Mouse (Mus musculus) common myeloid progenitor, adult 5-6 weeks (primary cell): ENCODE measurements around the gene Dclk1. TPM values are rescaled to one million over a fixed set of nuclear protein-coding genes. Genes with fewer than 3 reads are reported as not detected.

ENCODE experiments used
- ATAC-seq: replicated peaks from 2 replicates; pipeline ENCODE4 v1.8.0; 2016; ENCODE audit warnings: low read depth, mild to moderate bottlenecking, moderate TSS enrichment, inconsistent platforms; ENCODE audit not compliant: poor library complexity, severe bottlenecking
- total RNA-seq: library from RNA; stranded (forward); fragments of 200-1000, 187-1606 nt; gene quantifications from 2 replicates; pipeline ENCODE4 v1.2.3, GENCODE M21; 2017

Gene Dclk1
- total RNA-seq, 1 experiment from 2014 or later = not detected

DNA sequence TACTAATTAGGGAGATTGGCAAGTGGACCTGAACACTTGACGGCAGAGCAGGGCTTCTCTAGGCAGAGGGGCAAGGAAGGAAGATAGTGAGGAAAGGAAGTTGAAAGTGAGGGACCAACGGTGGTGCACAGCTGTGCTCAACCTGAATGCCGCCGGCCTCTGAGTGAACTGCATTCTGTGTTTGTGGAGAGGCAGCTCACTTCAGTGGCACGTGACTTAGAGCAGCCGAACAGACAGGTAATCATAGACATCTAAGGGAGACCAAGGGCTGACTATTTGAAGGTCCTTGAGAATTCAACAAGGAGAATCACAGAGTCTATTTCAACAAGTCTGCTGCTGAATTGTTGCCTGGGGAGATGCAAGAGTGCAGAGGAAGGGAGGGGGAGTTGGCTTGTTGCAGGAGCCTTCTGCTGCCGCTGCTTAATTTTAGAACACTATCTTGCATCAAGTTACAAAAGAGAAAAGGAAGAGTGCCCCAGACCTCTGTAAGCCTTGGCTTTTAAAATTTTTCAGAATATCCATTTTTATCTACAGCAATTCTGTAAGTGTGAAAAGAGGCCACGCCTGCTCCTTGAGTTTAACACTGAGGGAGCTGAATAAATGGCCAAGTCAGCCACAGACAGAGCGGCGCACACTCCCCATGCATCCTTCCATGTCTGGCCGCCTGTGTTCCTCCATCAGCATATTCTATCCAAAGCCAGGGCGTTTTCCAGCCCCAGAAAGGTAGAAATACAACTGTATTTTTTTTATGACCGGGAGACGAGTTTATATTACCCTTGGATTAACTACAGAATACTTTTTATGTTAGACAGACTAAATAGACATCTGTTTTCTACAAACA, 289.3 kb downstream of the Dclk1 start:
- no peak for ATAC-seq

DNA sequence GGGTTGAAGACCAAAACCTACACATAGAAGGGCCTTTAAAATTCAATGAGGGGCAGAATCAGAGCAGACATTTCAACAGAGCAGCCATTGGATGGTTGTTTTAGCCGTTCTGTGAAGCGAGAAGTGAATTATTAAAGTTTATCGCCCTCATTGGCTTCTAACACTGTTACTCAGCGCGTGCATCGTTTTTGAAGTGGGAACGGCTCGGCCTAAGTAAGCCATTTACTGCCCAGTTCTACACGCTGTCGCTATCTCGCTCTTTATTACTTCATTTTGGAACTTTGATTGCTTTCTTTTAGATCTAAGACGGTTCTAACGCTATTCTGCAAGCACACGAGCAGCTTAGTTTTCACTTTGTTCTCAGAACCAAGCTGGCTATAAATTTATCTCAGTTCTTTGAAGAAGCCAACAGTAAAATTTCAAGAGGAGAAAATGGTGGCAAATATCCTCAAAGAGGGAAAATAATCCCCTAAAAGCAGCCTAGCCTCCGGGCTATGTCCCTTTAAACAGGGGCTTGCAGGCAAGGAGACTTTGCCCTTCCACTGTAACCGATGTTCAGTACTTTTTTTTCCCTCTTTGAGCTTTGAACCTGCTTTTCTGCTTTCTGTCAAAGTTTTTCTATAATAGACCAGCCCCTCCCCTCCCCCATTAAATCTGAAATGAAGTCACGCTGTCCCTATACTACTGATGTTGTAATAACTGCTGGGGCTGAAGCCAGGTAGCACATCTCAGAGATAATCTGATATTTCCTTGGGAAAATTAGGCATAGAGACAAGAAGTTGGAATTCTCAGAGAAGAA, 290.2 kb downstream of the Dclk1 start:
- ATAC-seq = no peak

DNA sequence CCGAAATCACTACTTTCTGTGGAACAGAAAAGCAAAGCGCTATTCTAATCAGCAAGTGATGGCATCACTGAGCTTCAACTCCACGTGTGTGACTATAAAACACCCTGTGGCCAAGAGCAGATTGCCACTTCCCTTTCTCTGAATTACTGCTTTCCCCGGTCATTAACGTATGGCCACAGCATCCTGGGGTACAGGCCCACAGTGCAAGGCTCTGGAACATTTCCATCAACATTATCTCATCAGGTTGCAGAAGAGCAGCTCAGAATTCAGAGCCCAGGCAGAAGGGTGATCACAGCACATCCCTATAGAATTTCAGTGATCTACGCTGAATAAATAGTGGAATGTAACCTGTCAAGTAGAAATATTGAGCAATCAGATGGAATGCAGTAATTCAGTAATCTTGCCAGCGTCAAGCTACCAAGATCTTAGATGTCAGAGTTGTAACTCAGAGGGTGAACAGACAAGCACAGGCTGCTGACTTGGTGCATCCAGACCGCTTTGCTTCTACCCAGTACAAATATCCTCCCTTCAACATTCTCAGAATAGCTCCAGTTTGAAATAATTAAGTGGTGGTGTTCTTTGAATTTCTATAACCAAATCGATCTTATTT, 293.5 kb downstream of the Dclk1 start:
- peak; percentile 94 for ATAC-seq

DNA sequence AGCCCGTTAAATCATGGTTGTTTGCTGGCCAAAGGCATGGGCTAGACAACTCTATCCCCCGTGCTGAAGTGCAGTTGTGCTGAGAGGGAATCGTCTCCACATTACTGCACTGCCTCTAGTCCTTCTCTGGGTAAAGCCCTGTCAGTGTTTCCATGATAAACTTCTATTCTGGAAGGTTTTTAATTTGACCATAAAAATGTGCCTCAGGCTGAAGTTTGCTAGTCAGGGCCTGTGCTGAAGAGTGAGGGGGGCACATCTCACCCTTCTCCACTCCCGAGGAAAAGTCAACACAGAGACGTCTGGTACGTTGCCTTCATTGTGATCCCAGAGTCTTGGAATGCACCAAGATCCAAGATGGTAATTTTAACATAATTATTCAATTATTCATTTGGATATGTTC, 294.7 kb downstream of the Dclk1 start:
- no peak for ATAC-seq

DNA sequence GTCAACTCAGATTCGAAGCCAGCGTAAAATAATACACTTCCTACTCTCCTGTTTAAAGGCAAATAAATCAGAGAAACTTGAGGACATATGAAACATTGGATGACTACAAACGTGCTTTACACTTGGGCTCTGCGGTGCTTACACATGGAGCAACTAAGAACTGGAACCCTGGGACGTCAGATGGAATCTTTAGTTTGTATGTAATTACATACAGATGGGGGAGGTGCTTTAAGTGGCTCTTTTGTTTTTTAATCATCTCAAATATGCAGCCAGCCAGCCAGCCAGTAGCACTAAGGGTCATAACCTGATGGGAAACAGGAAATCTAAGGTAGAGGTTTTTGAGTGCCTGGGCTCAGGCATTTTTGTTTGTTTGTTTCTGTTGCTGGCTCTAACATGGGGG, 295.6 kb downstream of the Dclk1 start:
- ATAC-seq = no peak

DNA sequence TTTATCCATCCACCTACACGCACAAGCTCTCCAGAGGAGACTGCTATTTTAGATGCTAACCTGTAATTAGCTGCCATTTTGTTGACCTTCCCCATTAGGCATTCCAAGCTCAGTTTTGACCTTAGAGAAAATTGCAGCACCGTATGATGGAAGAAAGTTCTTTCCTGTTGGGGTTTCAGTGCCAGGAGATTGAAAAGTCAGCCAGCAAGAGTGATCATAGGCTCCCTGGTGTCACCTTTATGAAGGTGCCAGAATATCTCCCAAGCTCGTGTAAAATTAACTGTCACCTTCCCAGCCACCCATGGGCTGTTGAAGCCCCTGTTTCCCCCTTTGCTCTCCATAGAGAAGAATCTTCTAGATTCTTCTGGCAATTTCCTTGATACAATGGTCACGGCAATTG, 297.2 kb downstream of the Dclk1 start:
- no peak for ATAC-seq

DNA sequence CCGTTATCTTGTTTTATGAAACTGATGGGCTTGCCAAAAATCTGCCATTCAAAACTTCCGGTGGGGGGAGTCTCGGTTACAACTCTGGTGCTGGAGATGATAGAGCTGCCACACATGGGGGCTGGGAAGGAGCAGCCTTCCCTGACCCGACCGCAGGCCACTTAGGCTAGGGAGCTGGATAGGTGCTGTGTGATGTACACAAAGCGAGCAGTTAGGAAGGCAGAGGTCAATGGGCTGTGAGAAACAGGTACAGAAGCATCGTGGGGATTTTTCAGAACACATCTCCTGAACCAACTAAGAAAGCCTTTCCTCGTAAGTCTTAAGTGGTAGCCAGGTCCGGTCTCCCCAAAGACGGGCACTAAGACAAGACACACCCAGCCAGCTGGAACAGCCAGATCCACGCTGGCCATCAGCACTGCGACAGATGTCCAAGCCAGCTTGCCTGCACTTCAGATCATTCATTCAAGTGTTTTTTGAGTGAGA, 297.7 kb downstream of the Dclk1 start:
- ATAC-seq = peak; percentile 60; the same call in 1 of the 2 replicates

DNA sequence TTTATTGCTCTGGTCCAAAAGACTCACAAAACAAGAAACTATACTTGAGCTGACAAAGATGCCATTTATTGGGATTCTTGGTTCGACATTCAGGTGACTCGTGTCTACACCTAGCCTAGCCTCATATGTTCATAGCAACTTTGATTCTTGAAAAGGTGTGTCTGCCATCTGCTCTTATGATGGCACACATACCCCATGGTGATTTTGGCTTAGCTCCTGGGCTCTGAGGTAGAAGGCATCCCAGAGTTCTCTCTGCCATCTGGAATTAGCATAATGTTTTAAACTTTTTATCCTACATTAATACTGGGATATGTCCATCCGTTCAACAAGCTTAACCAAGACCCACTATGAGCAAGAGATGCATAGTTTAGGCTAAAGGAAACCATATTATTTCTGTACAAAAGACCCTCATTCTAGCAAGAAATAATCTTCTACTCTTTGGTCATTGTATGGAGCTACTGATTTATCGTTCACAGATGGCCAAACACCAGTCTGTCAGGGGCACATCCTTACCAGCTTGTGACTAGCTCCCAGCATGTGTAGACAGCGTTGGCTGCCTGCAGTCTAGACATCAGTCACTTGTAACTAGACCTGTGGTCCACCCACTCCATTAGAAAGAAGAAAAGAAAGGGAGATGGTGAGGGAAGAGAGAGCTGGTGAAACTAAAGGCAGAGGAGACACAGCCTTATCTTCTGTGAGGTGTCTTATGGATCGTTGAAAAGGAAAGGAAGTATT, 298.4 kb downstream of the Dclk1 start:
- ATAC-seq = no peak

DNA sequence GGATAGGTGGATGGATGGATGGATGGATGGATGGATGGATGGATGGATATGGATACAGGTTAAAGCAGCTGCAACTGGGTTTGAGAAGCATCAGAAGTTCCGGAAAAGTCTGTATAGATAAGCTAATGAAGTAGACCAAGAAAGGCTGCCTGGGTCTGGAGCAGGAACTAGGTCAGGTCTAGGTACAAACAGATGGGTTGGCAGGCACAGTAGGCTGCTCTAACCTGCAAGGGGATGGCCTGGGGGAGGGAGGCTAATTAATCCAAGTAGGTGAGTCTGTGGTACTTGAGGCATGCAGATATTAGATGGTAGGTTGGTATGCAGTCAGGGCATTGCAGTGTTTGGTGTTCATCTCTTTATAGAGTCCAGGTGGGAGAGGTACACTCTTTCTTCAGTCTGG, 299.6 kb downstream of the Dclk1 start:
- no peak for ATAC-seq

DNA sequence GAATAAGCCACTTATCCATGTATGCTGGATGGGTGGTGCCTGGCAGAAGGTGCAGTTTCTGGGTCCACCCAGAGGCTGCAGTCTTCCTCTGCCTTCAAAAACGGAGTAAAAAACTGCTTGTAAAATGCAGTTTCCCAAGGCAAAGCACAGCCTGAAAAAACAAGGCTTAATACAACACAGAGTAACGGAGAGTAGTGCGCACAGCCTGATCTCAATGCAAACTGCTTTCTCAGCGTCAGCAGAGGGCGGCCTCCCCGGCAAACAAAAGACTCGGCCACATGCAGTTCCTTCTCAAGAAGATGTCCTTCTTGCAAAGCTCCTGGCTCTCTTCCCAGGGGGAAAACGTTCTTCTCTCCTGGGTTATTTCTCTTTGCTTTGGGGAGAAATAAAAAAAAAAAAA, 300.1 kb downstream of the Dclk1 start:
- ATAC-seq = no peak

DNA sequence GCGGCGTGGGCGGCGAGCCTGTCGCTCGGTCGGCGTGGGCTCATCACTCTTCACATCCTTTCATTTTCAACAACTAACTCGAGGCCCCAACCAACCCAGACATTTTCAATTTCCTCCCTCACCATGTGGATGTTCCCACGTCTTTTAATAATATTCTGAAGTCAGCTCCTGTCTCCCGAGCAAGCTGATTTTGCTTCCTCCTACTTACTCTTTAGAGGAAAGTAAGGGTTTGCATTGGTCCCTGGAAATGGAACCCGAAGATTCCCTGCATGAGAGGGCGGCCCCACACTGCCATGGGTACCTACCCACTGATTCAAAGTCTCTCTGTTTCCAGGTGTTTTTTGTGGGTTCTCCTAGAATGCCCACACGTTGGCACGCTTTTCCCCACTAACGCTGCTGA, 300.8 kb downstream of the Dclk1 start:
- ATAC-seq = no peak

DNA sequence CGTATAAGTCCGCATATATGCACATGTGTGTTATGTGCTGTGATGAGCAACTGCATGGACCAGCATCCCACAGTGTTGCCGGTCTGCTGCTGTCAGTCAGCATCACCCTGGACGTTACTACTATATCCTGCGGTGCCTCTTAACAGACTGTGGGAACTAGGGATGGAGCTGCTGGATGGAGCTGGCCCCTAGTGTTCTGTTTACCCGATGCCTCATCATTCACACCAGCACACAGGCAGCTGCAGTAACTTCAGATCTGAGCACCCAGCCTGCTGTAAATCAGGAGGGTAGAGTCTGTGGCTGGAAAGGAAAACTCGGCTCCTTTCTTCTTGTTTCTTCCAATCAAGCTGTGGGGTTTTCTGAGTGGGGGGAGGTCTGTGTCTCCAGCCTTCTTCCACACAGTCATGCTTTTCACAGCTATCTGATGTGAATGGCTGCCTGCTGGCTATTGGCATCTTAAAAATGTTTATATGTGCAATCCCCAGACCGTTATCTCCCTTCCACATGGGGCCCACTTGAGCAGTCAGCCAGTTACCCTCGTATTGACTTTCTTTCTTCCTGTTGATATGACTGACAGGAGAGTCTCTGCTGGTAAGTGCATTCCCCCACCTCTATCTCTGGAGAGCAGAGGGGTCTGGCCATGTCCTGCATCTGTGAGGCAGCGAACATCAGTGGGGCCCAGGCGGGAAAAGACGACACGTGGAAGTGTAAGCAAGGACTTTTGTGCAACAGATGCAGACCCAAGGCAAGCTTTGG, 301.9 kb downstream of the Dclk1 start:
- peak; percentile 48; the same call in 1 of the 2 replicates for ATAC-seq

DNA sequence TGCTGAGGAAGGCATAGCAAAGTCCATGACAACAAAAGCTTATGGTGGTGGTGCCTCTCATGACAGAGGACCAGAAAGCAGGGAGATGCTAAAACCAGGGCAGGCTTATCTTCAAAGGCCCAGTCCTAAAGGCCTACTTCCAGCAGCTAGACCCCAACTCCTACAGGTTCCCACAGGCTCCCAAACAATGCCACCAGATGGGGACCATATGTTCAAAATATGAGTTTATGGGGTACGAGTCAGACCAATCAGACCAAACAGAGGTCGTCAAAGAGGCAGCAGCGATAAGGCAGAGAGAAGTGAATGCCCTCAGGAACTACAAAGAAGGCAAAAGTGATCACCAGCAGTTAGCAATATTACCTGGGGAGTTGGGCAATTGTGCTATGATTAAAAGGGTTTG, 303.1 kb downstream of the Dclk1 start:
- ATAC-seq = no peak

DNA sequence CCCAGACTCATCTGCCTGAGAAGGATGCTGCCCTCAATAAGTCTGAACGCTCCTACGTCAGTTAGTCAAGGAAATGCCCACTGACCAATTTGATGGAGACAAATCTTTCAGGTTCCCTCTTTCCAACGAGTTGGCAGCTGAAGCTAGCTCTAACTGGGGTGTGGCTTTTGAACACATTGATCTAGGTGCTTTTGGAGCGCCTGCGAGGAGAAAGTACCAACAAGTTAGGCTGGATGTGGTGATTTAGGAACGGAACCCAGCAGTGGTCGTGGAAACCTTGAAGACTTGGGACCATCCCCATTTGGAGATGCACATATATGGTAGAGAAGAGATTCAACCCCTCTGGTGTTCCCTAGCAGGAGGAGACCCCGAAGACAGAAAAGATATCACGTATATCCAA, 303.8 kb downstream of the Dclk1 start:
- ATAC-seq = no peak

DNA sequence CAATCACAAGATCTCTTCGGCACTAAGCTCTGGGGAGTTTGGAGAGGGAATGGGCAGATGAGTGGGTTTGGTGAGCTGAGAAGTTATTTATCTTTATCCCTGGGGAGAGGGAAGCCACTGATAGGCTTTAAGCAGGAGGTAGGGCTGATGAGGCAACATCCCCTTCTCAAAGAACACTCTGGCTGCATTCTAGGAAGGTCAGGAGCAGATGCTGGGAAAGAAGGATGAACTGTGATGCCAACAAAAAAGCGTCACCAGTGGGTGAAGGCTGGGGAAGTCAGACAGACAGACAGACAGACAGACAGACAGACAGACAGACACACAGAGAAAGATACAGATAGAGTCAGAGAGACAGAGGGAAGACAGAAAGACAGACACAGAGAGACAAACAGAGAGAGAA, 304.9 kb downstream of the Dclk1 start:
- ATAC-seq = no peak

DNA sequence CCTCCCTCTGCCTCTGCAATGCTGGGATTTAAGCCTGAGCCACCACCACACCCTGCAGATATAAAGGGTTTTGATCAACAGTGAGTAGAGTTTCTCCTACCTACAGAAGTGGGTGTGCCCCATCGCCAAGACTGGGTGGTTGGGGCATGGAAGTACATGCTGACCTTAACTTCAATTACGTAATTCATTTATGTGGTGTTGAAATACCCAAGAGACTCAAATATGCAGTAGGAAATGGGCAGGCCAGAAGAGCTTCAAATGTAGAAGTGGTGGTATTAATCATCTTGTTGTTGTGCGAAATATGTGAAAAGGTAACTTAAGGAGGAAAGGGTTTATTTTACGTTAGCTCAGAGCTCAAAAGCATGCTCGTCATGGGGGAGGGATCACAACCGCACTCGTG, 307.2 kb downstream of the Dclk1 start:
- peak; percentile 83 for ATAC-seq

DNA sequence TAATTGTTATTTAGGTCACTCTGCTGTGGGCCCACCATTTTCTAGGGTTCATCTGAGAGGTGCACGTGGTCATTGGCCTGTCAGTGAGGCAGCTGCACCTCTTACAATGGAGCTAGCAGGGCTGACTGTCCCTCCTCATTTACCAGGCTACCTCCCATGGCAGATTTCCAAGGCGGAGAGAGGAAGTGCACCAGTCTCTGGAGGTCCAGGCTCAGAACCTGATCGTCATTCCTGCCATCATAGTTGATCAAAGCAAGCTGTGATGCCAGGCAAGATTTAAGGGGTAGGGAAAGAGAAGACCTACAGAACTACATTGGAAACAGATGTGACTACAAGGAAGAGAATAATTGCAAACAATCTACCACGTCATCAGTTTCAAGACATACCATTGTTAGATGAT, 308.8 kb downstream of the Dclk1 start:
- ATAC-seq = no peak

DNA sequence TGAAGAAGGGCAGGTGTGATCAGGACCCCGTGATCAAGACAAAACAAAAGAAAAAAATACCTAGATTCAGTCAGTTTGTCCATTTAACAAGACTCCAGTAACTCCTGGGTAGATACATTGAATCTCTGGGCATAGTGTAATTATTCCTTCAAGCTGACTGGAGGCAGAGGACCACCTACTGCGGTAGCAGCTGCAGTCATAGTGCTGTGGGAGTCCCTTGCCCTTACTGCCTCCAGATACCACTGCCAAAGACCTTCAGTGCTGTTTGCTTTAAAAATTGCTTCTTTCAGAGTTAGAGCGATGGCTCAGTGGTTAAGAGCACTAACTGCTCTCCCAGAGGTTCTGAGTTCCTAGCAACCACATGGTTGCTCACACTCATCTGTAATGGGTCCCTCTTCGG, 309.7 kb downstream of the Dclk1 start:
- no peak for ATAC-seq

DNA sequence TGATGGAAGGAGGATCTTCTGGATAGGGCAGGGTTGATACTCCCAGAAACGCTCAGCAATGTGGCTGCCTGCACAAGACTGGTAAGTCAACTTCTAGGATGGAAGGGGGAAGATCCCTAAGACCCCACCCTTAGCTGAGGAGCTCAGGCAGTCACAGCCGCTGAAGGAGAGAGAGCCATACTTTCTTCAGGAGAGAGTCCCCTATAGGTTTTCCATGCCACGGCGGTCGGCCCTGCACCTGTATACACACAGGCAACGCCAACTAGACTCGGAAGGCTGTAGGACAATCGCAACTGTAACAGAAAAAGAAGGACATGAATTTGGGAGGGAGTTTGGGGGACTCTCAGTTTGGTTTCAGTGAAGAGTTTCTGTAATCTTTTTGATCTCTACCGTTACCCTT, 310.9 kb downstream of the Dclk1 start:
- no peak for ATAC-seq

DNA sequence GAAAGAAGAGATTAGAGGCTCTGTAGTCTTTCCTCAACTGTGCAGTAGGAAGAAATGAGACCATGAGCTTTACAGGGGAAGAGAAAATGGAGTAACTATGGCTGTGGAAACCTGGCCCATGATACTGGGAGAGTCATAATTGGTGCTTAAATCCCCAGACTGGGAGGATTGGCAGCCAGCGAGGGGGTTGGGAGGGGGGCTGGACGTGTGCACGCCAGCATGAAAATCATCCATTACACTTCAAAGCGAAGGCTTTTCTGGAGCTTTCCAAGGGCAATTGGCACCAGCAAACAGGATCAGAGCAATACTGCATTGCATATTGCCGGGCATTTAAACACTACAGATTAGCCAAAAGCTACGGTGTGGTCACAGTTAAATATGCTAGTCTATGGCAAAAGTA, 313.7 kb downstream of the Dclk1 start:
- no peak for ATAC-seq
